Mouse (Mus musculus): ENCODE results near the gene Opcml.

DNA sequence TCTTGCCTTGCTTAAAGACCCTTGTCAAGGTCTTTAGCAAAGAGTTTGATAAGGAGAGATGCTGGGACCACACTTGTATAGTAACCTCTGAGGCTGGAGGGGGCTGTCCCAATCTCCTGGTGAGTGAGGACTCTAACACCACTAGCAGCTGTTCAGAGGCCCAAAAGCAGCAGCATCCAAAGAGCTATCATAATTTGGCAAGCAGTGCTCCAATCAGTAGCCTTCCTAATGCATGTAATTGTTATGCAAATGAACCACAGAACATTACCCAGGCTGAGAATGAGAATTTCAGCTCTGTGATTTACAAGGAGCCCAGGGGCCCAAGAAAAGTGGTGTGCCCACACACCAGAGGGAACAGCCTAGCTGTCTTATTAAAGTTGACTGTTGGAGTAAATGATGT, 564.4 kb downstream of the Opcml start:
- TF ChIP-seq CTCF (IDR thresholded peaks at IDR 0.05; ENCODE audit: low read depth, low read length) (no peak), POLR2A (IDR thresholded peaks at IDR 0.05; ENCODE audit: borderline replicate concordance, low read depth, low read length) (no peak)

Measured in bone marrow macrophage, adult 2 months (primary cell).